Mouse (Mus musculus) limb, embryonic 11.5 days (tissue): ENCODE data around the gene Gm20661. TPM values are rescaled to one million over a fixed set of nuclear protein-coding genes. Genes with fewer than 3 reads are reported as not detected.
A peak's percentile ranks its signal among the peaks of the same experiment; 100 is the strongest.
"Not testable (repeated sequence)": the region's sequence is repeated elsewhere in the genome, so short reads cannot be mapped to it uniquely, and the experiment has no call there.

Experiments
- ATAC-seq: fragments of 200-750 bp; cut with Nextera tagmentation; 2 replicates; pipeline ENCODE4 v1.8.0; 2017; ENCODE audit warnings: low read depth; ENCODE audit not compliant: insufficient number of reproducible peaks, low FRiP score, low TSS enrichment
- DNase-seq: peaks from one replicate; pipeline ENCODE4 v3.0.0-alpha.2; 2015; ENCODE audit warnings: low spot score
- H3K27ac ChIP-seq: fragments of 300-500 bp; sonication (generic); replicated peaks from 2 replicates; pipeline ENCODE4 v1.5.1; 2014; ENCODE audit warnings: low read depth, mild to moderate bottlenecking, low read length
- H3K27me3 ChIP-seq: fragments of 300-500 bp; sonication (generic); 2 replicates; pipeline ENCODE4 v1.6.1; 2014; ENCODE audit warnings: mild to moderate bottlenecking, low read length, mixed read lengths; ENCODE audit not compliant: control insufficient read depth, insufficient read depth
- H3K36me3 ChIP-seq: fragments of 300-500 bp; sonication (generic); 2 replicates; pipeline ENCODE4 v1.6.1; 2014; ENCODE audit warnings: mild to moderate bottlenecking, low read length, moderate library complexity, mixed read lengths; ENCODE audit not compliant: control insufficient read depth, insufficient read depth
- H3K4me1 ChIP-seq: fragments of 300-500 bp; sonication (generic); 2 replicates; pipeline ENCODE4 v1.6.1; 2014; ENCODE audit warnings: low read length, mixed read lengths; ENCODE audit not compliant: control insufficient read depth, insufficient read depth
- H3K4me2 ChIP-seq: fragments of 300-500 bp; sonication (generic); 2 replicates; pipeline ENCODE4 v1.6.1; 2014; ENCODE audit warnings: low read depth, mild to moderate bottlenecking, moderate library complexity; ENCODE audit not compliant: severe bottlenecking
- H3K4me3 ChIP-seq: fragments of 300-500 bp; sonication (generic); 2 replicates; pipeline ENCODE4 v1.5.1; 2014; ENCODE audit warnings: low read depth, low read length
- H3K9ac ChIP-seq: fragments of 300-500 bp; sonication (generic); 2 replicates; pipeline ENCODE4 v1.6.1; 2014; ENCODE audit warnings: mild to moderate bottlenecking, low read length
- H3K9me3 ChIP-seq: fragments of 300-500 bp; sonication (generic); 2 replicates; pipeline ENCODE4 v1.6.1; 2016; ENCODE audit warnings: low read length; ENCODE audit not compliant: control insufficient read depth
- WGBS: fragments of 180-500 bp; shearing (Covaris S2); extraction: QIAGEN DNeasy Blood & Tissue Kit; methylation state at CpG from one replicate; pipeline ENCODE4 v1.1.7; 2014; 5-methylcytosine and 5-hydroxymethylcytosine counted together
- polyA plus RNA-seq: library from polyadenylated mRNA; unstranded; fragments of >200 nt; fragmentation: Nextera tagmentation; extraction: Ambion mirVana; gene quantifications from 2 replicates; pipeline ENCODE4 v1.2.1, GENCODE M21; 2014

The Gm20661 gene
- polyA plus RNA-seq, 1 experiment from 2014 or later = 7.9 TPM

DNA sequence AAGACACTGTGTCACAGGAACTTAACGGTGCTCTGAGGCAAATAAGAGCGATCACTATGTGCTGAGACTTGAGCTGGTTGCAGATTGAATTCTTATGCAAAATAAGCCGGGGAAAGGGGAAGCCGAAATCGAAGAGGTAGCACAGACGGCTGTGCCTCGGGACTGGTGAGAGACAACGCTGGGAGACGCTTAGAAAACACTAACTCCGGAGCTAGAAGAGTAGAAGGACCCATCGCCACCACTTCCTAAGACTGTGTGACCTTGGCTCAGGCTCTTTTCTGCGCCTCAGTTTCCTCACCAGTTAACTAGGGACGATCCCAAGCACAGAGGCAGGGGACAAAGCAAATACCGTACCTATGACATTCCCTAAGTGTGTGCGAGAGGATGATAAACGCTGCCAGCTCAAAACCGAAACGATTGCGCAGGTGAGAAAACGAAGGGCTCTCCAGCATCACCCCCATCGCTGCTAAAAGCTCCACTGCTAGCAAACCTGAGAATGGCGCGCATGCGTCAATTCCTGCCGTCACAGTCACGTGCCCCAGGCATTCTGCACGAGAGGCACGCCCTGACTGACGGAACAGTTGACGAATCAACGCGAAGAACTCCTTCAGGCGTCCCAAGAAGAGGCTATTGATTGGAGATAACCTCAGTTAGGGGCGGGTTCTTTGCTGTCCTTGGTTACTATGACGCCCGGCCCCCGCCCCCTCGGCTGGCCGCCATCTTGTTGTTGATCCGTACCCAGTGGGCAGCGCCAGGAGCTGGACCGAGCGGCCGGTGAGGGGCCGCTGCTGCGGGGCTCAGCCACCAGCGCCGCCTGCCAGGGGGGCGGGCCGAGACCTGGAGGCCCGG lies 19.3 kb downstream of the Gm20661 start, which contains the start of gene Ip6k1:
TSS of gene Ip6k1 (plus strand) at position 580 of the 849 bp plus-strand sequence.
- Histone ChIP-seq H3K9me3 (no peaks in the 10 kb centered on the region), H3K36me3 (no peaks in the 10 kb centered on the region), H3K4me3 (peak within 1 kb of the TSS; percentile 93), H3K4me2 (peak within 1 kb of the TSS; percentile 59), H3K4me1 (peaks cover 7% of the 10 kb centered on the region; the same call in 1 of the 2 replicates), H3K9ac (peak within 1 kb of the TSS; percentile 85), H3K27me3 (no peaks in the 10 kb centered on the region), H3K27ac (peak within 1 kb of the TSS; percentile 32; the same call in 1 of the 2 replicates)
- DNase-seq (peak; percentile 100), ATAC-seq (peak; percentile 99)
- WGBS = under 1% methylated on average over 48 of the region's 51 CpGs

GRCm38 (mm10) chr9:108002778-108003530 lies 20.1 kb downstream of the Gm20661 start:
- Histone ChIP-seq H3K27me3 (no peaks in the 10 kb centered on the region), H3K9ac (peak overlapping the region; percentile 85), H3K9me3 (no peaks in the 10 kb centered on the region), H3K4me2 (peak overlapping the region; percentile 55), H3K27ac (peak overlapping the region; percentile 32; the same call in 1 of the 2 replicates), H3K36me3 (no peaks in the 10 kb centered on the region), H3K4me3 (peak overlapping the region; percentile 93), H3K4me1 (peaks cover 7% of the 10 kb centered on the region; the same call in 1 of the 2 replicates)
- WGBS = under 1% methylated on average over 48 of the region's 50 CpGs
- no peak for DNase-seq
- ATAC-seq = no peak

GRCm38 (mm10) chr9:108003531-108003890 lies 20.7 kb downstream of the Gm20661 start:
- WGBS = 22% methylated on average over 8 of the region's 8 CpGs
- H3K27ac ChIP-seq = 0 out of 2 replicates have a peak overlapping the region, but pooled peaks have one; percentile 32

GRCm38 (mm10) chr9:108008041-108008440 lies 25.2 kb downstream of the Gm20661 start:
- no peak overlapping the region for H3K4me2 ChIP-seq
- H3K36me3 ChIP-seq = no peaks in the 10 kb centered on the region; the same call in 1 of the 2 replicates
- no peak for DNase-seq
- WGBS = 92% methylated on average over 5 of the region's 5 CpGs
- no peak for ATAC-seq
- H3K27me3 ChIP-seq = no peaks in the 10 kb centered on the region
- H3K4me3 ChIP-seq = no peak overlapping the region
- H3K4me1 ChIP-seq = peaks cover 7% of the 10 kb centered on the region; the same call in 1 of the 2 replicates
- no peaks in the 10 kb centered on the region for H3K9me3 ChIP-seq
- H3K9ac ChIP-seq = no peak overlapping the region
- H3K27ac ChIP-seq = no peak overlapping the region

More at GRCm38 (mm10) chr9:108003531-108003890, 20.7 kb downstream of the Gm20661 start:
- H3K27me3 ChIP-seq = no peaks in the 10 kb centered on the region
- peaks cover 7% of the 10 kb centered on the region; the same call in 1 of the 2 replicates for H3K4me1 ChIP-seq
- H3K9me3 ChIP-seq = no peaks in the 10 kb centered on the region
- no peak for ATAC-seq
- peak overlapping the region; percentile 55 for H3K4me2 ChIP-seq
- no peak for DNase-seq
- peak overlapping the region; percentile 93 for H3K4me3 ChIP-seq
- no peaks in the 10 kb centered on the region for H3K36me3 ChIP-seq
- H3K9ac ChIP-seq = peak overlapping the region; percentile 85

- no peak for DNase-seq
Observed at GRCm38 (mm10) chr9:108010385-108010784, 27.5 kb downstream of the Gm20661 start.

GRCm38 (mm10) chr9:108013577-108013976 lies 30.7 kb downstream of the Gm20661 start:
- not testable (repeated sequence) for H3K27ac ChIP-seq, H3K4me3 ChIP-seq, H3K4me1 ChIP-seq, H3K27me3 ChIP-seq, ATAC-seq, H3K4me2 ChIP-seq, DNase-seq, H3K9ac ChIP-seq, H3K9me3 ChIP-seq, H3K36me3 ChIP-seq
- WGBS = 100% methylated on average over 2 of the region's 2 CpGs

More at GRCm38 (mm10) chr9:108010385-108010784, 27.5 kb downstream of the Gm20661 start:
- Histone ChIP-seq H3K9ac (no peak overlapping the region), H3K36me3 (no peaks in the 10 kb centered on the region; the same call in 1 of the 2 replicates), H3K4me1 (no peaks in the 10 kb centered on the region), H3K9me3 (no peaks in the 10 kb centered on the region), H3K4me2 (no peak overlapping the region), H3K27me3 (no peaks in the 10 kb centered on the region), H3K27ac (no peak overlapping the region), H3K4me3 (no peak overlapping the region)
- ATAC-seq = no peak

DNA sequence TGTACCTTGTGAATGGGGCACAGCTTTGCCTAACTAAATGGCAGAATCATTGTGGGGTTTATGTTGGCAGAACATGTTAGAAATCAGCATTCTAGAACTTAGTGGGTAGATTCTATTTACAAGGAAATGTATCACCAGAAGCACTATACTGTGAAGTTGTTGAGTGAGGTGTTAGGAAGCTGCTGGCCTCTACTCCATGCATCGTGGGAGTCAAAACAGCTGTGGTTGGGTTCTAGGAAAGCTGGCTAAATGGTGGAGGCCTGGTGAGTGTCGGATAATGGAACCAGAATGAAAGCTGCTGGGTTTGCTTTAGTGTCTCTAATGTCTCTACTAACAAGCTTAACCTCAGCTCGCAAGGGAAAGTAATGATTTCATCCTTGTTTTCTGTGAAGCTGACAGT lies 34.3 kb downstream of the Gm20661 start:
- no peaks in the 10 kb centered on the region for H3K9me3 ChIP-seq
- H3K27me3 ChIP-seq = no peaks in the 10 kb centered on the region
- DNase-seq (no peak), ATAC-seq (no peak)
- H3K9ac ChIP-seq = no peak overlapping the region
- H3K4me2 ChIP-seq = no peak overlapping the region
- H3K36me3 ChIP-seq = no peaks in the 10 kb centered on the region; the same call in 1 of the 2 replicates
- H3K27ac ChIP-seq = no peak overlapping the region
- H3K4me1 ChIP-seq = no peaks in the 10 kb centered on the region
- H3K4me3 ChIP-seq = no peak overlapping the region
- 85% methylated on average over 3 of the region's 3 CpGs for WGBS

DNA sequence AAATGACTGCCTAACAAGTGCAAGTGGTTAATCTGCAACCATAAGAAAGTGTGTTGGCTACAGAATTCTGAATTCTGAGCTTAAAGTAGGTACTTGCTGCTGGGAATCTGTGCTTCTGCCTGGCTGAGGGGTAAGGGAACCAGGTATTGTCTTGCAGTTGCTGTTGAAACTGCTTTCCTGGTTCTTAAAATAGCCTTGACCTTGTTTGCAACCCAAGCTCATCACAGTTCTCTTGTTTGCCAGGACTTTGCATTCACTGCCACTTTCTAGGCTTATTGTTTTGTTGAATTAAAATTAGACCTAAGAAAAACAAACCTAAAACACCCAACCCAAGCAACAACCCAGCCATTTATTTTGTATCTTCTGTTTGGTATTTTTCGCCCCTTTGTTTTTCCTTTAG lies 37.9 kb downstream of the Gm20661 start:
- no peaks in the 10 kb centered on the region for H3K27me3 ChIP-seq
- DNase-seq (no peak), ATAC-seq (no peak)
- H3K9ac ChIP-seq = no peak overlapping the region
- H3K36me3 ChIP-seq = peaks cover 8% of the 10 kb centered on the region
- H3K4me3 ChIP-seq = no peak overlapping the region
- 96% methylated on average over 1 of the region's 1 CpGs for WGBS
- H3K27ac ChIP-seq = no peak overlapping the region
- H3K4me2 ChIP-seq = no peak overlapping the region
- no peaks in the 10 kb centered on the region for H3K4me1 ChIP-seq
- H3K9me3 ChIP-seq = no peaks in the 10 kb centered on the region
